Mouse (Mus musculus) neural tube, embryonic 11.5 days (tissue): ENCODE data around the gene Stox2. TPM values are rescaled to one million over a fixed set of nuclear protein-coding genes. Genes with fewer than 3 reads are reported as not detected.

Experiments
- ATAC-seq: fragments of 200-750 bp; cut with Nextera tagmentation; 2 replicates; pipeline ENCODE4 v1.8.0; 2017; ENCODE audit warnings: moderate number of reproducible peaks, mild to moderate bottlenecking, moderate TSS enrichment, moderate library complexity; ENCODE audit not compliant: insufficient read depth, low FRiP score, low TSS enrichment
- DNase-seq: peaks from one replicate; pipeline ENCODE4 v3.0.0-alpha.2; 2015; ENCODE audit warnings: low spot score
- H3K27ac ChIP-seq: fragments of 300-500 bp; sonication (generic); 2 replicates; pipeline ENCODE4 v1.5.1; 2014; ENCODE audit warnings: low read depth, mild to moderate bottlenecking, low read length
- H3K27me3 ChIP-seq: fragments of 300-500 bp; sonication (generic); 2 replicates; pipeline ENCODE4 v1.6.1; 2014; ENCODE audit warnings: mild to moderate bottlenecking, low read length, mixed read lengths; ENCODE audit not compliant: control insufficient read depth, insufficient read depth
- H3K36me3 ChIP-seq: fragments of 300-500 bp; sonication (generic); 2 replicates; pipeline ENCODE4 v1.6.1; 2014; ENCODE audit warnings: mild to moderate bottlenecking, low read length, moderate library complexity, mixed read lengths; ENCODE audit not compliant: control insufficient read depth, insufficient read depth
- H3K4me1 ChIP-seq: fragments of 300-500 bp; sonication (generic); 2 replicates; pipeline ENCODE4 v1.6.1; 2014; ENCODE audit warnings: low read length, mixed read lengths; ENCODE audit not compliant: control insufficient read depth, insufficient read depth
- H3K4me2 ChIP-seq: fragments of 300-500 bp; sonication (generic); 2 replicates; pipeline ENCODE4 v1.6.1; 2014; ENCODE audit warnings: low read depth, mild to moderate bottlenecking, moderate library complexity
- H3K4me3 ChIP-seq: fragments of 300-500 bp; sonication (generic); 2 replicates; pipeline ENCODE4 v1.5.1; 2014; ENCODE audit warnings: low read depth, low read length
- H3K9ac ChIP-seq: fragments of 300-500 bp; sonication (generic); 2 replicates; pipeline ENCODE4 v1.6.1; 2014; ENCODE audit warnings: mild to moderate bottlenecking, low read length
- H3K9me3 ChIP-seq: fragments of 300-500 bp; sonication (generic); 2 replicates; pipeline ENCODE4 v1.6.1; 2016; ENCODE audit warnings: low read length; ENCODE audit not compliant: control insufficient read depth
- WGBS: fragments of 180-500 bp; shearing (Covaris S2); extraction: QIAGEN DNeasy Blood & Tissue Kit; methylation state at CpG from one replicate; pipeline ENCODE4 v1.1.7; 2014; 5-methylcytosine and 5-hydroxymethylcytosine counted together
- polyA plus RNA-seq: library from polyadenylated mRNA; unstranded; fragments of >200 nt; fragmentation: Nextera tagmentation; extraction: Ambion mirVana; gene quantifications from 2 replicates; pipeline ENCODE4 v1.2.1, GENCODE M21; 2014

Stox2 gene
- 25.7 and 27.9 TPM in 2 replicates for polyA plus RNA-seq

DNA sequence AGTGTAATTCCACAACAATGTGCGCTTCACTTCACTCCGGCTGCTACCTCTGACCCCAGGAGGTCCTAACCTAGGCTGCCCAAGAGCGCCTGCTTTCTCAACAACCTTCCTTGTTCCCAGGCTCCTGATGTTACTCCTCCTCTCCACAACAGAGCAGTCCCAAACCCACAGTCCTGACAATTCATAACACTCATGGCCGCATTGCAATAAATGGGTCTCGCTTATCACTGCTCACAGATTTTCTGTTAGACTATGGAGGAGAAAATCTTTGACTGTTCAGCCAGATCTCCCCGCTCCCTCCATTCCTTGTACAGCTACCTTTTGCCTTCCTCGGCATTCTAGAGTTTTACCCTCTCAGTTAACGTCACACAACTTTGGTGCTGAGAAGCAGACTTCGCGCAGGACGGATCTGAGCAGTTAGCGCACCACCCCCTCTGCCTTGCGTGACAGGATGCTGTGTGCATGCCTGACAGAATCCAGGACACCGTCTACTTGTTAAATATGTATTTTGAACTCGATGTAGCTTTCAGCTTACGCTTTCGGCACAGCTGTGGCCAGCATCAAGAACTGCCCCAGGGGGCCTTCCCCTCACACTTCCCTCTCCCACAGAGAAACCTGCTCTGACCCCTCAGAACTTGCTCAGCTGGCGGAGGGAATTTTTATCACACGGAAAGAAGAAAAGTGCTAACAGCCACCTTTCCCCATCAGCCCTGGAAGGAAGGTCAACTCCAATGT is at the start of gene Stox2:
Gene Stox2, minus strand, starts transcription at position 51 of the 735 bp plus-strand sequence.
- Histone ChIP-seq H3K4me2 (no peak within 1 kb of the TSS), H3K9ac (no peak within 1 kb of the TSS), H3K4me1 (no peaks in the 10 kb centered on the region), H3K4me3 (no peak within 1 kb of the TSS), H3K36me3 (no peaks in the 10 kb centered on the region), H3K27me3 (no peaks in the 10 kb centered on the region), H3K9me3 (no peaks in the 10 kb centered on the region), H3K27ac (no peak within 1 kb of the TSS)
- ATAC-seq (no peak), DNase-seq (no peak)
- 83% methylated on average over 19 of the region's 19 CpGs for WGBS

DNA sequence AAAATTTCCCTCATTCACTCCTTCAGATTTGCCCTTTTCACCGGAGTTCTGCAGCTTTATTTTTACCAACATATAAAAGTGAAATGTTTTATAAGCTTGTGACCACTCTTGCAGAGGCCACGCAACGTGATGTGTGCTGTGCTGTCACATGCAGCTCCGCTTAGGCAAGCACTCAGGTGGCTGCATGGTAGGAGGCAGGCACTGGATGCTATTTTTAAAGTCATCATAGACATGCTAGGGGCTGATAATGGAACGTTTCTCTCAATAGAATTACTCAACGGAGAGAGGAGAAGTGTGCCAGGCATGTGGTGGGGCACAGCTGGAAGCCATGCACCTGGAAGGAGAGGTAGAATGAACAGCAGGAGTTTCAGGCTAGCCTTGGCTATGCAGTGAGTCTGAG is 49.3 kb upstream of the Stox2 start:
- DNase-seq (no peak), ATAC-seq (no peak)
- H3K4me2 ChIP-seq, result no peak overlapping the region
- H3K36me3 ChIP-seq, result peaks cover 13% of the 10 kb centered on the region
- H3K9ac ChIP-seq, result no peak overlapping the region
- H3K9me3 ChIP-seq, result no peaks in the 10 kb centered on the region
- WGBS, result 90% methylated on average over 6 of the region's 6 CpGs
- H3K4me3 ChIP-seq, result no peak overlapping the region
- H3K4me1 ChIP-seq, result no peaks in the 10 kb centered on the region
- H3K27ac ChIP-seq, result no peak overlapping the region
- H3K27me3 ChIP-seq, result no peaks in the 10 kb centered on the region

GRCm38 (mm10) chr8:47494602-47495153 is 48.5 kb upstream of the Stox2 start:
- Histone ChIP-seq H3K27ac (no peak overlapping the region), H3K36me3 (peaks cover 12% of the 10 kb centered on the region), H3K9ac (no peak overlapping the region), H3K4me1 (no peaks in the 10 kb centered on the region), H3K4me3 (no peak overlapping the region), H3K27me3 (no peaks in the 10 kb centered on the region), H3K9me3 (no peaks in the 10 kb centered on the region), H3K4me2 (no peak overlapping the region)
- DNase-seq (no peak), ATAC-seq (no peak)
- WGBS, result 88% methylated on average over 12 of the region's 12 CpGs

GRCm38 (mm10) chr8:47493106-47493505 is 46.9 kb upstream of the Stox2 start:
- Histone ChIP-seq H3K9ac (no peak overlapping the region), H3K27ac (no peak overlapping the region), H3K36me3 (peaks cover 9% of the 10 kb centered on the region), H3K4me2 (no peak overlapping the region), H3K9me3 (no peaks in the 10 kb centered on the region), H3K27me3 (no peaks in the 10 kb centered on the region), H3K4me3 (no peak overlapping the region), H3K4me1 (no peaks in the 10 kb centered on the region)
- WGBS, result 90% methylated on average over 12 of the region's 12 CpGs
- DNase-seq (no peak), ATAC-seq (no peak)

DNA sequence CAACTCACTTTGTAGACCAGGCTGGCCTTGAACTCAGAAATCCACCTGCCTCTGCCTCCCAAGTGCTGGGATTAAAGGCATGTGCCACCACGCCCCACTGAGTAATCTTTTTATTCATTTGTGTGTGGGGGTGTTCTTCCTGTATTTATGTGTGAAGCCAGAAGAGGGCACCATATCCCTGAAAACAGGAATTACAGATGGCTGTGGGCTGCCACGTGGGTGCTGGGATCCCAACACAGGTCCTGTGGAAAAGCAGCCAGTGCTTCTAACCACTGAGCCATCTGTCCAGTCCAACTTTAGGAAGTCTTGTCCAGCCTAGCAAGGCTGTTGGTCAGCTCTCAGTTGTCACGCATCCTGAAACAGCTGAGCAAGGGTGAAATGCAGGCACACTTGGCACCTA is 41.1 kb upstream of the Stox2 start:
- Histone ChIP-seq H3K36me3 (no peaks in the 10 kb centered on the region), H3K27me3 (no peaks in the 10 kb centered on the region), H3K4me3 (no peak overlapping the region), H3K9ac (no peak overlapping the region), H3K4me2 (no peak overlapping the region), H3K27ac (no peak overlapping the region), H3K4me1 (no peaks in the 10 kb centered on the region), H3K9me3 (0 out of 2 replicates have a peak, but pooled peaks cover 3% of the 10 kb centered on the region)
- ATAC-seq, result no peak
- DNase-seq, result no peak
- 94% methylated on average over 3 of the region's 3 CpGs for WGBS

GRCm38 (mm10) chr8:47482354-47483071 is 36.4 kb upstream of the Stox2 start:
- WGBS, result 67% methylated on average over 12 of the region's 12 CpGs
- no peak overlapping the region for H3K4me2 ChIP-seq

GRCm38 (mm10) chr8:47480039-47480438 is 33.9 kb upstream of the Stox2 start:
- H3K27me3 ChIP-seq, result no peaks in the 10 kb centered on the region
- 95% methylated on average over 7 of the region's 7 CpGs for WGBS
- no peaks in the 10 kb centered on the region for H3K9me3 ChIP-seq
- no peak overlapping the region for H3K4me3 ChIP-seq
- no peak overlapping the region for H3K4me2 ChIP-seq
- H3K9ac ChIP-seq, result no peak overlapping the region
- no peaks in the 10 kb centered on the region for H3K4me1 ChIP-seq
- ATAC-seq, result no peak
- H3K27ac ChIP-seq, result no peak overlapping the region
- DNase-seq, result no peak
- H3K36me3 ChIP-seq, result no peaks in the 10 kb centered on the region

More at GRCm38 (mm10) chr8:47482354-47483071, 36.4 kb upstream of the Stox2 start:
- 0 out of 2 replicates have a peak, but pooled peaks cover 3% of the 10 kb centered on the region for H3K9me3 ChIP-seq
- H3K9ac ChIP-seq, result no peak overlapping the region
- no peaks in the 10 kb centered on the region for H3K27me3 ChIP-seq
- H3K27ac ChIP-seq, result no peak overlapping the region
- no peak for ATAC-seq
- DNase-seq, result no peak
- H3K4me3 ChIP-seq, result no peak overlapping the region
- no peaks in the 10 kb centered on the region for H3K4me1 ChIP-seq
- H3K36me3 ChIP-seq, result no peaks in the 10 kb centered on the region

DNA sequence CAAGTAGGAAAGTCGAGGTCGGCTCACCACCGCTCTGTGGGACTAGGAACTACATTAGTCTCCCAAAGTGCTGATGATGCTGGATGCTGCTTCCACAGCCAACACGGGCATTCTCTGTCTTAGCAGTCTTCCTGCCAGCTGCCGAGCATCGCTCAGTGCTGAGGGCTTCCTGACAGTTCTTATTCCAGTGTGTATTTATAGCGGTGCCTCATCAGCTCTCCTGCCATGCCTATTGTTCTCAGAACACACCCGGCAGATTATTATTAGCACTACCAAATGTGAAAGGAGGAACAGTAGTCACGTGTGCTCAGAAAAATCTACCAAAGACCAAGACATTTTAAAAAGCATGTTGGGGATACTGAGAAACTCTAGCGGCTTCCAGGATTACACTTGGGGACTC is 15.5 kb upstream of the Stox2 start:
- Histone ChIP-seq H3K27ac (no peak overlapping the region), H3K36me3 (no peaks in the 10 kb centered on the region), H3K4me2 (no peak overlapping the region), H3K9ac (no peak overlapping the region), H3K4me3 (no peak overlapping the region), H3K4me1 (no peaks in the 10 kb centered on the region), H3K9me3 (no peaks in the 10 kb centered on the region), H3K27me3 (no peaks in the 10 kb centered on the region)
- 82% methylated on average over 10 of the region's 10 CpGs for whole genome bisulfite sequencing
- DNase-seq (no peak), ATAC-seq (no peak)
